Mouse (Mus musculus) cerebellum, adult 9-10 months (tissue): ENCODE measurements around the gene Ppef1.

Experiments used
- DNase-seq: peaks from one replicate; pipeline ENCODE4 v3.0.0; 2022

Gene Ppef1

DNA sequence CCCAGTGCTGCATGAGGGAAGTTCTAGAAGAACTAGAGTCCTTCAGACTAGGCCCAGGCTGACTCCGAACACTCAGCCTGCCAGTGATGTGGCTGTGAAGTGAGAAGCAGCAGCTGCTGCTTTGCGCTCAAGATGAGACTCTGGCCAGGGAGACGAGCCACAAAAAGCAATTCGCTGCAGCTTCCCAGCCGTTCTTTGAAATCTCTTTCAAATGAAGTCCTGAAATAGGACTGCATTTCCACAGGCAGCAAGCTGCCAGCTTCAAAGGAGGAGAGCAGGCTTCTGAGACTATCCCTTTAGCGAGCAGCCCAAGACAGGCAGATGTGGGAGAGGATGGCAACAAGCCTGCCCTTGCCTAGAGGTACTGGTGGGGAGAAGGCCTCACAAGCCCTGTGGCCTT is 142.6 kb downstream of the Ppef1 start:
- DNase-seq, result no peak

DNA sequence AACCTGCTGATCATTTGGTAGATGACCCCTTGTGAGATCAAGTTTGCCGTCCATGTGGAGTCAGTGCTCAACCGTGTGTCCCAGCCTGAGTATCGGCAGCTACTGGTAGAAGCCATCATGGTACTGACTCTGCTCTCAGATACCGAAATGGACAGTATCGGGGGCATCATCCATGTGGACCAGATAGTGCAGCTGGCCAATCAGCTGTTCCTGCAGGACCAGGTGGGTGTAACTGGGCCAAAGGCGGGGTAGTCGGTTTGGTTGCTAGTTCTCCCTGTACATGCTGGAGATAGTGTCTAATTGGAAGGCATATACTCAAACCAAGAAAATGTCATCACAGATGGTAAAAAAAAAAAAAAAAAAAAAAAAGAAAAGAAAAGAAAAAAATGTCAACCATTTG is 145.4 kb downstream of the Ppef1 start:
- DNase-seq, result no peak

DNA sequence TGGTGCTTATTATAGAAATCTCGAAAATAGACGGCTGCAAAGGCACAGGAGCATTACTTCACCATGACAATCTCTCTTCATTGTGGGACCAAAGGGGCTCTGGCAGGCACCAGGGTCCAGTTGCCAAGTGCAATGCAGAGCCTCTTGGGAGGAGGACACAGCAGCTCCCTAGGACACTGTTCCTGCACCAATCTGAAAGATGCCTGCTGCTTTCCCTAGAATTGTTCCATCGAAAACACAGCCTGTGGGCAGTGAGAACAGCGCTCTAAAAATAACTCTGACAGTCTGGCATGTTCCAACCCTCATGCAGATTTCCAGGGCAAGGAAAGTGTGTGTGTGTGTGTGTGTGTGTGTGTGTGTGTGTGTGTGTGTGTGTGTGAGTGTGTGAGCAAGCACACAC is 147.0 kb downstream of the Ppef1 start:
- peak; percentile 38 for DNase-seq

DNA sequence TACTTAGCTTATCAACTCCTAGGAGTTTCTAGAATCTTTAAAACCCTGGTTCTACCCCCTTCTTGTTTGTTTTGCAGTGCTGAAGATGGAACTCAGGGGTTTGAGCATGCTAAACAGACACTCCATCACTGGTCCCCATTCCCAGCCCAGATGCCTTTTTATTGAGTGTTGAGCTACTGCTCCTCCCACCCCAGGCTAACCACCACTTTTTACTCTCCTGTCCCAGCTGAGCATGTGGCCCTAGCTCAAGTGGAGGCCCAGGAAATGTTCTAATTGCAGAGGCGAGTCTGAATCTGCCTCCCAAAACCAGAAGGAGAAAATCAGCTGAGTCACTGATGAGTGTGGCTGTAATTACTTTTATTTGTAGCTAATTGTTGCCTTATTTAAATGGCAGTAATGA is 150.5 kb downstream of the Ppef1 start:
- DNase-seq, result no peak

DNA sequence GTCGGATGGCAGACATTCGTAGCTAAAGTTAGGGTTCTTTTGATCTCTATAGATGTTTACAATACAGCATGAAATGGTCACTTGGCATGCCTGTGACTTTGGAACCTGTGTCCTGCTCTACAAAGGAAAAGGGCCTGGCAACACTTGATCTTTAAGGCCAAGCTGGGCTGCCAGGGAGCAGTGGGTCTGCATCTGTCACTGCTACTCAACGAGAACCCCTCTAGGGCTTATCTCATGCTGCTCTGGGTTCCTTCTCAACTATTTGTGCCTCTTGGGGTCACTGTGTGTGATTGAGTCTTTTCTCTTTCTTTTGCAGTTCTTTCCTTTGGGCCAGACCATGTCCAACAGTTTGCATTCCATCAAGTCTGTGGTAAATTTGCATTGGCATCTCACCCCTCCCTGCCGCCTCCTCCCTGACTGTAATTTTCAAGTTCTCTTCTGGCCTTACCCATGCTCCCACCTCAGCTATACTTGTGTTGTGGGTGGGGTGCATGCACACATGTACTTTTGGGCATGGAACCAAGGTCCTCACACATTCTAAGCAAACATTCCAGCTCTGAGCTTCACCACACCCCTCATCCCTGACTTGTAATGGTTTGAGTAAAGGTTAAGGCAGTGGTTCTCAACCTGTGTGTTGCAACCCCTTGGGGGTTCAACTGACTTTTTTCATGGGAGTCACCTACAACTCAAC is 151.3 kb downstream of the Ppef1 start:
- DNase-seq, result no peak

DNA sequence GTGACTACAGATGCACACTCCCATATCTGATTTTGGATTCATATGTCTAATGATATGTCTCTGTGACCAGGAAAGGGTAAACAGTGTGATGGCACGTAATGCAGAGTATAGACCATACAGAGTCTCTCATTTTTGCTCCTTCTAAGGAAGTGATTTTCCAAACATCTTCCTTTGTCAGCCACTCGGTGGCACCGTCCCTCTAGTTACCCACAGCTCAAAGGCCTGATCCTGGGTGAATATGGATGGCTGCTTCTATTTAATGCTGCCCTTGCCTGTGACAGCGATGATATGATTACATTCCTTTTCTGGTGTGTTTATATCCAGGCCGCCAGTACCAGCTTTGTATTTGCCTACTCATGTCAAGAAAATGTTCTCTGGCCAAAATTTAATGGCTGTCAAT is 152.0 kb downstream of the Ppef1 start:
- DNase-seq, result no peak
